Mouse (Mus musculus): ENCODE results near the gene Slc6a6. TPM values are rescaled to one million over a fixed set of nuclear protein-coding genes. Genes with fewer than 3 reads are reported as not detected.

Gene Slc6a6
- polyA plus RNA-seq (2015; fragmentation: Nextera tagmentation; extraction: Ambion mirVana), result 106 and 121 TPM in 2 replicates

- Histone ChIP-seq H3K9me3 (replicated peaks; ENCODE audit: low read length) (no peaks in the 10 kb centered on the region), H3K4me3 (replicated peaks; ENCODE audit: low read depth, low read length) (peak within 1 kb of the TSS; percentile 91), H3K36me3 (ENCODE audit: insufficient read depth, low read length) (no peaks in the 10 kb centered on the region), H3K27me3 (ENCODE audit: insufficient read depth, low read length) (no peaks in the 10 kb centered on the region), H3K27ac (peak within 1 kb of the TSS; percentile 96), H3K9ac (ENCODE audit: low read depth, low read length) (peak within 1 kb of the TSS; percentile 95), H3K4me2 (ENCODE audit: low read length) (peak within 1 kb of the TSS; percentile 95), H3K4me1 (replicated peaks; ENCODE audit: insufficient read depth, low read length) (peaks cover 26% of the 10 kb centered on the region)
- TF ChIP-seq CTCF (IDR thresholded peaks at IDR 0.05; ENCODE audit: low read depth), result no peak
- peak; percentile 85 for ATAC-seq (replicated peaks; ENCODE audit: low FRiP score, low read depth)
- peak; percentile 93 for DNase-seq (ENCODE audit: low spot score)
- under 1% methylated on average over 60 of the region's 69 CpGs for WGBS
Measured at GRCm38 (mm10) chr6:91683602-91684473, at the start of gene Slc6a6. Gene Slc6a6, plus strand, starts transcription at chr6:91684053.

GRCm38 (mm10) chr6:91634417-91634816 lies 49.4 kb upstream of the Slc6a6 start:
- no peaks in the 10 kb centered on the region for H3K36me3 ChIP-seq (ENCODE audit: insufficient read depth, low read length)
- H3K4me2 ChIP-seq (ENCODE audit: low read length), result no peak overlapping the region
- H3K9ac ChIP-seq (ENCODE audit: low read depth, low read length), result no peak overlapping the region
- no peaks in the 10 kb centered on the region for H3K27me3 ChIP-seq (ENCODE audit: insufficient read depth, low read length)
- no peak overlapping the region for H3K4me3 ChIP-seq (replicated peaks; ENCODE audit: low read depth, low read length)
- no peak for TF ChIP-seq CTCF (IDR thresholded peaks at IDR 0.05; ENCODE audit: low read depth)
- no peak overlapping the region for H3K27ac ChIP-seq
- no peaks in the 10 kb centered on the region for H3K4me1 ChIP-seq (replicated peaks; ENCODE audit: insufficient read depth, low read length)
- ATAC-seq (replicated peaks; ENCODE audit: low FRiP score, low read depth) (no peak), DNase-seq (ENCODE audit: low spot score) (no peak)
- no peaks in the 10 kb centered on the region for H3K9me3 ChIP-seq (replicated peaks; ENCODE audit: low read length)
- 68% methylated on average over 2 of the region's 2 CpGs for WGBS

- no peak overlapping the region for H3K4me2 ChIP-seq (ENCODE audit: low read length)
- 81% methylated on average over 2 of the region's 2 CpGs for WGBS
- H3K9ac ChIP-seq (ENCODE audit: low read depth, low read length), result no peak overlapping the region
- no peak overlapping the region for H3K27ac ChIP-seq
- no peaks in the 10 kb centered on the region for H3K27me3 ChIP-seq (ENCODE audit: insufficient read depth, low read length)
- H3K9me3 ChIP-seq (replicated peaks; ENCODE audit: low read length), result no peaks in the 10 kb centered on the region
- ATAC-seq (replicated peaks; ENCODE audit: low FRiP score, low read depth) (no peak), DNase-seq (ENCODE audit: low spot score) (no peak)
- no peak overlapping the region for H3K4me3 ChIP-seq (replicated peaks; ENCODE audit: low read depth, low read length)
- no peak for TF ChIP-seq CTCF (IDR thresholded peaks at IDR 0.05; ENCODE audit: low read depth)
- H3K36me3 ChIP-seq (ENCODE audit: insufficient read depth, low read length), result no peaks in the 10 kb centered on the region
- no peaks in the 10 kb centered on the region for H3K4me1 ChIP-seq (replicated peaks; ENCODE audit: insufficient read depth, low read length)
Measured at GRCm38 (mm10) chr6:91634876-91635275, 49.0 kb upstream of the Slc6a6 start.

- Histone ChIP-seq H3K9ac (ENCODE audit: low read depth, low read length) (no peak overlapping the region), H3K4me2 (ENCODE audit: low read length) (no peak overlapping the region), H3K27ac (0 out of 2 replicates have a peak overlapping the region, but pooled peaks have one; percentile 15), H3K27me3 (ENCODE audit: insufficient read depth, low read length) (no peaks in the 10 kb centered on the region), H3K4me3 (replicated peaks; ENCODE audit: low read depth, low read length) (no peak overlapping the region), H3K36me3 (ENCODE audit: insufficient read depth, low read length) (no peaks in the 10 kb centered on the region), H3K4me1 (replicated peaks; ENCODE audit: insufficient read depth, low read length) (no peaks in the 10 kb centered on the region), H3K9me3 (replicated peaks; ENCODE audit: low read length) (no peaks in the 10 kb centered on the region)
- WGBS, result 24% methylated on average over 9 of the region's 9 CpGs
- no peak for TF ChIP-seq CTCF (IDR thresholded peaks at IDR 0.05; ENCODE audit: low read depth)
- peak; percentile 75 for ATAC-seq (replicated peaks; ENCODE audit: low FRiP score, low read depth)
- DNase-seq (ENCODE audit: low spot score), result peak; percentile 87
Measured at GRCm38 (mm10) chr6:91638204-91638995, 45.5 kb upstream of the Slc6a6 start.

DNA sequence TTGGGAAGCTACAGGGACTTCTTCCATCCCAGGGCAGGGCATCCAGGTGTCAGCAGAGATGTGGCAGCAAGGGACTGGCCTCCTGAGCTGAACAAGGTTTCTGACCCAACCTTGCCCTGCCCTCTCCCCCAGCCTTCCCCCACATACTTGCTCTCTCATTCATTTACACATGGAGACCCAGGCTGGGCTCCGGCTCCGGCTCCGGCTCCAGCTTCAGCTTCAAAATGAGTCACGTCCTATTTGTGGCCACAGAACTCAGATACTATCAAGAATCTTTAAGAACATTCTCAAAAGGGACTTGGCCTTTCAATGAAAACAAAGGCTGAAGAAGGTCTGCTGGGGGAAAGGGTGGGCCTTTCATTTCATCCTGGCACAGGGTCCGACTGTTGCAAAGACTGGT lies 40.8 kb upstream of the Slc6a6 start:
- WGBS, result 79% methylated on average over 5 of the region's 5 CpGs
- DNase-seq (ENCODE audit: low spot score), result no peak
- Histone ChIP-seq H3K27ac (no peak overlapping the region), H3K9me3 (replicated peaks; ENCODE audit: low read length) (no peaks in the 10 kb centered on the region), H3K4me2 (ENCODE audit: low read length) (no peak overlapping the region), H3K9ac (ENCODE audit: low read depth, low read length) (no peak overlapping the region), H3K4me1 (replicated peaks; ENCODE audit: insufficient read depth, low read length) (peaks cover 6% of the 10 kb centered on the region), H3K36me3 (ENCODE audit: insufficient read depth, low read length) (no peaks in the 10 kb centered on the region), H3K4me3 (replicated peaks; ENCODE audit: low read depth, low read length) (no peak overlapping the region), H3K27me3 (ENCODE audit: insufficient read depth, low read length) (no peaks in the 10 kb centered on the region)
- no peak for ATAC-seq (replicated peaks; ENCODE audit: low FRiP score, low read depth)
- TF ChIP-seq CTCF (IDR thresholded peaks at IDR 0.05; ENCODE audit: low read depth), result no peak

GRCm38 (mm10) chr6:91643416-91643921 lies 40.4 kb upstream of the Slc6a6 start:
- TF ChIP-seq CTCF (IDR thresholded peaks at IDR 0.05; ENCODE audit: low read depth), result no peak
- Histone ChIP-seq H3K4me3 (replicated peaks; ENCODE audit: low read depth, low read length) (no peak overlapping the region), H3K27me3 (ENCODE audit: insufficient read depth, low read length) (no peaks in the 10 kb centered on the region), H3K27ac (no peak overlapping the region), H3K36me3 (ENCODE audit: insufficient read depth, low read length) (no peaks in the 10 kb centered on the region), H3K4me2 (ENCODE audit: low read length) (no peak overlapping the region), H3K4me1 (replicated peaks; ENCODE audit: insufficient read depth, low read length) (peaks cover 6% of the 10 kb centered on the region), H3K9me3 (replicated peaks; ENCODE audit: low read length) (no peaks in the 10 kb centered on the region), H3K9ac (ENCODE audit: low read depth, low read length) (no peak overlapping the region)
- ATAC-seq (replicated peaks; ENCODE audit: low FRiP score, low read depth) (no peak), DNase-seq (ENCODE audit: low spot score) (no peak)
- 94% methylated on average over 2 of the region's 2 CpGs for WGBS
